Mouse (Mus musculus): ENCODE data around the gene Ampd1. TPM values are rescaled to one million over a fixed set of nuclear protein-coding genes. Genes with fewer than 3 reads are reported as not detected.

Gene Ampd1
- not detected in 2 replicates for polyA plus RNA-seq (2011; ENCODE audit: insufficient read length, low read depth, missing spikeins)

GRCm38 (mm10) chr3:103073771-103074170 lies at the start of gene Ampd1:
TSS of gene Ampd1 (plus strand) at chr3:103074014.
- no peak for TF ChIP-seq CTCF (IDR thresholded peaks at IDR 0.05; ENCODE audit: borderline replicate concordance, insufficient read depth, low read length)
- TF ChIP-seq POLR2A (IDR thresholded peaks at IDR 0.05; ENCODE audit: low read depth, low read length) = no peak
- Histone ChIP-seq H3K27ac (ENCODE audit: insufficient read depth, low read length) (no peak within 1 kb of the TSS), H3K4me3 (ENCODE audit: insufficient read depth, low read length) (no peak within 1 kb of the TSS), H3K4me1 (ENCODE audit: control insufficient read depth, insufficient read depth, low read length) (no peaks in the 10 kb centered on the region)

GRCm38 (mm10) chr3:103026174-103026573 lies 47.6 kb upstream of the Ampd1 start:
- no peak overlapping the region for H3K4me3 ChIP-seq (ENCODE audit: insufficient read depth, low read length)
- H3K27ac ChIP-seq (ENCODE audit: insufficient read depth, low read length) = no peak overlapping the region
- no peak for TF ChIP-seq POLR2A (IDR thresholded peaks at IDR 0.05; ENCODE audit: low read depth, low read length)
- no peak for TF ChIP-seq CTCF (IDR thresholded peaks at IDR 0.05; ENCODE audit: borderline replicate concordance, insufficient read depth, low read length)
- no peaks in the 10 kb centered on the region; the same call in 1 of the 2 replicates for H3K4me1 ChIP-seq (ENCODE audit: control insufficient read depth, insufficient read depth, low read length)

GRCm38 (mm10) chr3:103040285-103040684 lies 33.5 kb upstream of the Ampd1 start:
- Histone ChIP-seq H3K27ac (ENCODE audit: insufficient read depth, low read length) (no peak overlapping the region), H3K4me1 (ENCODE audit: control insufficient read depth, insufficient read depth, low read length) (no peaks in the 10 kb centered on the region), H3K4me3 (ENCODE audit: insufficient read depth, low read length) (no peak overlapping the region)
- TF ChIP-seq CTCF (IDR thresholded peaks at IDR 0.05; ENCODE audit: borderline replicate concordance, insufficient read depth, low read length) (no peak), POLR2A (IDR thresholded peaks at IDR 0.05; ENCODE audit: low read depth, low read length) (no peak)

- H3K4me3 ChIP-seq (ENCODE audit: insufficient read depth, low read length) = no peak overlapping the region
- H3K27ac ChIP-seq (ENCODE audit: insufficient read depth, low read length) = no peak overlapping the region
- no peak for TF ChIP-seq CTCF (IDR thresholded peaks at IDR 0.05; ENCODE audit: borderline replicate concordance, insufficient read depth, low read length)
- TF ChIP-seq POLR2A (IDR thresholded peaks at IDR 0.05; ENCODE audit: low read depth, low read length) = no peak
Measured at GRCm38 (mm10) chr3:103040861-103041379, 32.9 kb upstream of the Ampd1 start.

GRCm38 (mm10) chr3:103056016-103056595 lies 17.7 kb upstream of the Ampd1 start:
- no peak overlapping the region for H3K27ac ChIP-seq (ENCODE audit: insufficient read depth, low read length)
- no peaks in the 10 kb centered on the region for H3K4me1 ChIP-seq (ENCODE audit: control insufficient read depth, insufficient read depth, low read length)
- no peak for TF ChIP-seq CTCF (IDR thresholded peaks at IDR 0.05; ENCODE audit: borderline replicate concordance, insufficient read depth, low read length)
- TF ChIP-seq POLR2A (IDR thresholded peaks at IDR 0.05; ENCODE audit: low read depth, low read length) = no peak
- H3K4me3 ChIP-seq (ENCODE audit: insufficient read depth, low read length) = no peak overlapping the region

More at GRCm38 (mm10) chr3:103040861-103041379, 32.9 kb upstream of the Ampd1 start:
- no peaks in the 10 kb centered on the region for H3K4me1 ChIP-seq (ENCODE audit: control insufficient read depth, insufficient read depth, low read length)

DNA sequence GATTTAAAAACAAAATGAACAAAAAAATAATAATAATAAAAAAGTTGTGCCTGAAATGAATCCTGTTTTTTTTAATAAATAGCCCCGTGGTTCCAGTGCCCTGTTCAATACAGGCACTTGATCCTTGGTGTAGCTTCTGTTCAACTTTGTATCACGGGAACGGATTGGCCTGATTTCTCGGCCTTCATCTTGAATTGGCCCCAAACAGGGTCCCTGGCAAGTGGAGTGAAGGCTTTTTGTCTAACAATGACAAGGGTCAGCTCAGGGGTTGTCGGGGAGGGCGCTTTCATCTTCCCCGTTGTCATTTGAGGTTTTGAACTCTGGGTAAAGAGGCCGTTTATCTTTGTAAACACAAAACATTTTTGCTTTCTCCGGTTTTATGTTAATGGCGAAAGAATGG lies 16.1 kb upstream of the Ampd1 start:
- TF ChIP-seq POLR2A (IDR thresholded peaks at IDR 0.05; ENCODE audit: low read depth, low read length) = no peak
- TF ChIP-seq CTCF (IDR thresholded peaks at IDR 0.05; ENCODE audit: borderline replicate concordance, insufficient read depth, low read length) = no peak

DNA sequence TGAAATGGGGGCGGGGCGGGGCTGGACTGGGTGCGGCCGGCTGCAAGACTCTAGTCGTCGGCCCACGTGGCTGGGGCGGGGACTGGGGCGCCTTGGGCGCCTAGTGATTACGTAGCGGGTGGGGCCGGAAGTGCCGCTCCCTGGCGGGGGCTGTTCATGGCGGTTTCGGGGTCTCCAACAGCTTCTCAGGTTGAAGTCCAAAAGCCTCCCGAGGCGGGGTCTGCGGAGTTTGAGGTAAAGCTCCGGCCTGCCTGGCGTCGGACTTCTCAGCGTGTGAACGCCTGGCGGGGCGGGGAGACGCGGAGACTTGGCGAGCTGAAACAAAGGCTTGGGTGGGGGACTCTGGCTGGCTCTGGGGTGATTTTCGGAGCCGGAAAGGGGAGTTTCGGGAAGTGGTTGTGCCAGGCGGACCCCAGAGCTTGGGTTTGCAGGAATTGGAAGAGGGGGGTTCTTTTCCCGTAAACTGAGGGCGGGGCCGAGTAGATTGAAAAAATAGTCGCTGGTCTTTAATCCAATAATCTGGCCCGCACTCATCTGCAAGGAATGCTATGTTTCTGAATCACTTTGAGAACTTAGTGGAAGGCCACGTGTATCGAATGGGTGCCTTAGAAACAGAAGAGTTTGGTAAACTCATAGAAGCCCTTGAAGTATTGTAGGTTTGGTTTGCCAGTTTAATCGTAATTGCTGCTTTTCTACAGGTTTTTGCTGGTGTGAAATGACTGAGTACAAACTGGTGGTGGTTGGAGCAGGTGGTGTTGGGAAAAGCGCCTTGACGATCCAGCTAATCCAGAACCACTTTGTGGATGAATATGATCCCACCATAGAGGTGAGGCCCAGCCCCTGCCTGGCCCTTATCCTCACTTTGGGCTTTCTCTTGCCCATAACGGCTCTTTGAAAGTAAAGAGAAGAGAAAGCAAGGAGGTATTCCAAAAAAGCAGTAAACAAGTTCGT lies 15.3 kb upstream of the Ampd1 start, which contains the start of gene Nras:
Gene Nras (plus strand): TSS at position 79 of the 951 bp plus-strand sequence.
- Histone ChIP-seq H3K4me3 (ENCODE audit: insufficient read depth, low read length) (peak within 1 kb of the TSS; percentile 70), H3K27ac (ENCODE audit: insufficient read depth, low read length) (peak within 1 kb of the TSS; percentile 98), H3K4me1 (ENCODE audit: control insufficient read depth, insufficient read depth, low read length) (no peaks in the 10 kb centered on the region)
- TF ChIP-seq CTCF (IDR thresholded peaks at IDR 0.05; ENCODE audit: borderline replicate concordance, insufficient read depth, low read length) = no peak
- TF ChIP-seq POLR2A (IDR thresholded peaks at IDR 0.05; ENCODE audit: low read depth, low read length) = no peak; the same call in 1 of the 2 replicates

More for the DNA sequence above, 16.1 kb upstream of the Ampd1 start:
- no peaks in the 10 kb centered on the region for H3K4me1 ChIP-seq (ENCODE audit: control insufficient read depth, insufficient read depth, low read length)
- H3K27ac ChIP-seq (ENCODE audit: insufficient read depth, low read length) = peak overlapping the region; percentile 60
- H3K4me3 ChIP-seq (ENCODE audit: insufficient read depth, low read length) = no peak overlapping the region

- TF ChIP-seq CTCF (IDR thresholded peaks at IDR 0.05; ENCODE audit: borderline replicate concordance, insufficient read depth, low read length) (no peak), POLR2A (IDR thresholded peaks at IDR 0.05; ENCODE audit: low read depth, low read length) (no peak)
- Histone ChIP-seq H3K27ac (ENCODE audit: insufficient read depth, low read length) (no peak overlapping the region), H3K4me1 (ENCODE audit: control insufficient read depth, insufficient read depth, low read length) (no peaks in the 10 kb centered on the region), H3K4me3 (ENCODE audit: insufficient read depth, low read length) (no peak overlapping the region)
Measured at GRCm38 (mm10) chr3:103066927-103067326, 6.9 kb upstream of the Ampd1 start.

DNA sequence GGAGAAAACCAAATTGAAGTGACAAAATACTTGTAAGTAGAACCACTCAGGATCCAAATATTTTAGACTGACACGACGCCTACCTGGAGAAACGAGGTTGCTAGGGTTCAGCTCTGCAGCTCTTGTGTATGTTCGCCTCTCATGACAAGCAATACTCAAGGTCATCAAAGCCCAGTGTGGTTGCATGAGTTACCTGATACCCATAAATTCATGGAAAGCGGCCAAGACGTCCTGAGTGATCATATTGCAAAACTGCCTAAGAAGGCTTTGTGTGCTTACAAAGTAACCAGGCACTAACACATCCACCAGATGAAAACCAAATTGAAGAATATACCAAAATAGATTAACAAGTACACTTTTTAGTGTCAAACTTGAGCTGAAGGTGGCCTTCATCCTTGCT lies 4.8 kb upstream of the Ampd1 start:
- H3K27ac ChIP-seq (ENCODE audit: insufficient read depth, low read length) = no peak overlapping the region
- TF ChIP-seq POLR2A (IDR thresholded peaks at IDR 0.05; ENCODE audit: low read depth, low read length) (0 out of 2 replicates have a peak, but pooled peaks have one; percentile 8), CTCF (IDR thresholded peaks at IDR 0.05; ENCODE audit: borderline replicate concordance, insufficient read depth, low read length) (no peak)
- H3K4me3 ChIP-seq (ENCODE audit: insufficient read depth, low read length) = no peak overlapping the region
- H3K4me1 ChIP-seq (ENCODE audit: control insufficient read depth, insufficient read depth, low read length) = no peaks in the 10 kb centered on the region
